Mouse (Mus musculus) heart, postnatal 0 days (tissue): Measurements from ENCODE around the gene Ccl8. TPM values are rescaled to one million over a fixed set of nuclear protein-coding genes. Genes with fewer than 3 reads are reported as not detected.

ENCODE experiments used
- ATAC-seq: fragments of 200-750 bp; cut with Nextera tagmentation; 2 replicates; pipeline ENCODE4 v1.8.0; 2017; ENCODE audit warnings: low read depth, moderate number of reproducible peaks, moderate library complexity; ENCODE audit not compliant: insufficient read depth
- DNase-seq: peaks from one replicate; pipeline ENCODE4 v3.0.0-alpha.2; 2016; ENCODE audit warnings: low spot score
- H3K27ac ChIP-seq: fragments of 300-500 bp; sonication (generic); 2 replicates; pipeline ENCODE4 v1.5.1; 2014; ENCODE audit warnings: low read depth, mild to moderate bottlenecking
- H3K27me3 ChIP-seq: fragments of 300-500 bp; sonication (generic); 2 replicates; pipeline ENCODE4 v1.6.1; 2014; ENCODE audit warnings: low read length, mixed read lengths; ENCODE audit not compliant: control insufficient read depth, insufficient read depth
- H3K36me3 ChIP-seq: fragments of 300-500 bp; sonication (generic); replicated peaks from 2 replicates; pipeline ENCODE4 v1.6.1; 2014; ENCODE audit warnings: low read length, mixed read lengths; ENCODE audit not compliant: control insufficient read depth, insufficient read depth
- H3K4me1 ChIP-seq: fragments of 300-500 bp; sonication (generic); 2 replicates; pipeline ENCODE4 v1.6.1; 2014; ENCODE audit warnings: antibody characterized with exemption; ENCODE audit not compliant: control insufficient read depth, insufficient read depth
- H3K4me2 ChIP-seq: fragments of 300-500 bp; sonication (generic); 2 replicates; pipeline ENCODE4 v1.6.1; 2014; ENCODE audit warnings: low read depth, mild to moderate bottlenecking, low read length, moderate library complexity
- H3K4me3 ChIP-seq: fragments of 300-500 bp; sonication (generic); 2 replicates; pipeline ENCODE4 v1.5.1; 2014; ENCODE audit warnings: low read depth, low read length
- H3K9ac ChIP-seq: fragments of 300-500 bp; sonication (generic); replicated peaks from 2 replicates; pipeline ENCODE4 v1.6.1; 2014; ENCODE audit warnings: low read depth, low read length, mixed read lengths
- H3K9me3 ChIP-seq: fragments of 300-500 bp; sonication (generic); replicated peaks from 2 replicates; pipeline ENCODE4 v1.6.1; 2016; ENCODE audit warnings: low read length; ENCODE audit not compliant: control insufficient read depth
- CTCF ChIP-seq: IDR thresholded peaks from 2 replicates; pipeline ENCODE4 v1.5.1; 2016; ENCODE audit warnings: antibody characterized with exemption, control low read depth, low read depth
- EP300 ChIP-seq: IDR thresholded peaks from 2 replicates; pipeline ENCODE4 v1.6.1; 2016; ENCODE audit warnings: antibody characterized with exemption, low read depth
- WGBS: fragments of 180-500 bp; shearing (Covaris S2); extraction: QIAGEN DNeasy Blood & Tissue Kit; methylation state at CpG from one replicate; pipeline ENCODE4 v1.1.7; 2014; 5-methylcytosine and 5-hydroxymethylcytosine counted together
- polyA plus RNA-seq: library from polyadenylated mRNA; unstranded; fragments of >200 nt; fragmentation: Nextera tagmentation; extraction: Ambion mirVana; gene quantifications from 2 replicates; pipeline ENCODE4 v1.2.1, GENCODE M21; 2015
- total RNA-seq: library from RNA; depleted of rRNA; stranded (reverse); fragments of >200 nt; gene quantifications from 2 replicates; pipeline ENCODE4 v1.2.3, GENCODE M21; 2014; ENCODE audit warnings: low replicate concordance

Ccl8 gene
- total and polyA plus RNA-seq, 2 experiments from 2014 or later: not detected

- WGBS: 58% methylated on average over 3 of the region's 3 CpGs
Measured at GRCm38 (mm10) chr11:82077031-82077430, 38.0 kb upstream of the Ccl8 start.

GRCm38 (mm10) chr11:82078136-82078730 lies 36.8 kb upstream of the Ccl8 start:
- no peak for ATAC-seq
- Histone ChIP-seq H3K27me3 (no peaks in the 10 kb centered on the region), H3K9ac (no peak overlapping the region), H3K36me3 (no peaks in the 10 kb centered on the region), H3K9me3 (no peaks in the 10 kb centered on the region), H3K4me2 (no peak overlapping the region), H3K4me3 (no peak overlapping the region), H3K27ac (no peak overlapping the region), H3K4me1 (no peaks in the 10 kb centered on the region)
- TF ChIP-seq EP300 (no peak), CTCF (no peak)
- DNase-seq: no peak

More at GRCm38 (mm10) chr11:82077031-82077430, 38.0 kb upstream of the Ccl8 start:
- Histone ChIP-seq H3K9me3 (no peaks in the 10 kb centered on the region), H3K27ac (no peak overlapping the region), H3K36me3 (no peaks in the 10 kb centered on the region), H3K27me3 (no peaks in the 10 kb centered on the region), H3K4me2 (no peak overlapping the region), H3K4me1 (no peaks in the 10 kb centered on the region), H3K4me3 (no peak overlapping the region), H3K9ac (no peak overlapping the region)
- TF ChIP-seq CTCF: no peak
- TF ChIP-seq EP300: no peak
- ATAC-seq: no peak
- DNase-seq: no peak

- DNase-seq (no peak), ATAC-seq (no peak)
- H3K9me3 ChIP-seq: no peaks in the 10 kb centered on the region
- no peak overlapping the region for H3K27ac ChIP-seq
- H3K9ac ChIP-seq: no peak overlapping the region
- H3K4me3 ChIP-seq: no peak overlapping the region
- no peak overlapping the region for H3K4me2 ChIP-seq
- WGBS: 51% methylated on average over 3 of the region's 3 CpGs
- TF ChIP-seq EP300: no peak
- TF ChIP-seq CTCF: no peak
- no peaks in the 10 kb centered on the region for H3K27me3 ChIP-seq
- no peaks in the 10 kb centered on the region for H3K4me1 ChIP-seq
- no peaks in the 10 kb centered on the region for H3K36me3 ChIP-seq
Measured at GRCm38 (mm10) chr11:82080865-82081264, 34.1 kb upstream of the Ccl8 start.

- no peak for TF ChIP-seq EP300
- TF ChIP-seq CTCF: no peak
- H3K4me2 ChIP-seq: no peak overlapping the region
- H3K27ac ChIP-seq: no peak overlapping the region
- no peak overlapping the region for H3K4me3 ChIP-seq
- DNase-seq (no peak), ATAC-seq (no peak)
- no peaks in the 10 kb centered on the region for H3K27me3 ChIP-seq
- H3K4me1 ChIP-seq: no peaks in the 10 kb centered on the region
- no peaks in the 10 kb centered on the region for H3K36me3 ChIP-seq
- no peak overlapping the region for H3K9ac ChIP-seq
- H3K9me3 ChIP-seq: no peaks in the 10 kb centered on the region
- WGBS: 82% methylated on average over 3 of the region's 3 CpGs
Measured at GRCm38 (mm10) chr11:82084360-82084759, 30.6 kb upstream of the Ccl8 start.

- no peak overlapping the region for H3K27ac ChIP-seq
- 73% methylated on average over 10 of the region's 10 CpGs for WGBS
- no peak for DNase-seq
Measured at GRCm38 (mm10) chr11:82099511-82100323, 15.3 kb upstream of the Ccl8 start.

More at GRCm38 (mm10) chr11:82099511-82100323, 15.3 kb upstream of the Ccl8 start:
- no peaks in the 10 kb centered on the region for H3K36me3 ChIP-seq
- H3K27me3 ChIP-seq: no peaks in the 10 kb centered on the region
- TF ChIP-seq EP300 (no peak), CTCF (no peak)
- H3K4me1 ChIP-seq: no peaks in the 10 kb centered on the region
- H3K9ac ChIP-seq: no peak overlapping the region
- H3K4me2 ChIP-seq: no peak overlapping the region
- H3K9me3 ChIP-seq: no peaks in the 10 kb centered on the region
- H3K4me3 ChIP-seq: no peak overlapping the region
- no peak for ATAC-seq
